Mouse (Mus musculus): ENCODE data around the gene Olfr560. TPM values are rescaled to one million over a fixed set of nuclear protein-coding genes. Genes with fewer than 3 reads are reported as not detected.

The Olfr560 gene
- polyA plus RNA-seq, 1 experiment from 2014 or later = not detected

Other genes starting within 250 kb of the Olfr560 start
- gene Olfr547, start 224.6 kb downstream of the Olfr560 start, polyA plus RNA-seq (2015; fragmentation: Nextera tagmentation; extraction: Ambion mirVana) = not detected in 2 replicates
- not detected in 2 replicates for gene Olfr548-ps1, start 218.5 kb downstream of the Olfr560 start, polyA plus RNA-seq (2015; fragmentation: Nextera tagmentation; extraction: Ambion mirVana)
- not detected in 2 replicates for gene Olfr549, start 209.5 kb downstream of the Olfr560 start, polyA plus RNA-seq (2015; fragmentation: Nextera tagmentation; extraction: Ambion mirVana)
- 1.1 TPM in 2 replicates for gene Trim21, start 193.9 kb downstream of the Olfr560 start, polyA plus RNA-seq (2015; fragmentation: Nextera tagmentation; extraction: Ambion mirVana)
- gene Olfr550, start 187.9 kb downstream of the Olfr560 start, polyA plus RNA-seq (2015; fragmentation: Nextera tagmentation; extraction: Ambion mirVana) = not detected in 2 replicates
- not detected in 2 replicates for gene Olfr551, start 167.5 kb downstream of the Olfr560 start, polyA plus RNA-seq (2015; fragmentation: Nextera tagmentation; extraction: Ambion mirVana)
- not detected in 2 replicates for gene Olfr552, start 161.6 kb downstream of the Olfr560 start, polyA plus RNA-seq (2015; fragmentation: Nextera tagmentation; extraction: Ambion mirVana)
- not detected in 2 replicates for gene Olfr553, start 141.1 kb downstream of the Olfr560 start, polyA plus RNA-seq (2015; fragmentation: Nextera tagmentation; extraction: Ambion mirVana)
- gene Olfr554, start 120.9 kb downstream of the Olfr560 start, polyA plus RNA-seq (2015; fragmentation: Nextera tagmentation; extraction: Ambion mirVana) = not detected in 2 replicates
- gene Olfr555, start 100.5 kb downstream of the Olfr560 start, polyA plus RNA-seq (2015; fragmentation: Nextera tagmentation; extraction: Ambion mirVana) = not detected in 2 replicates
- not detected in 2 replicates for gene Olfr556, start 94.5 kb downstream of the Olfr560 start, polyA plus RNA-seq (2015; fragmentation: Nextera tagmentation; extraction: Ambion mirVana)
- 15.6 and 17.3 TPM in 2 replicates for gene Trim68, start 72.0 kb downstream of the Olfr560 start, polyA plus RNA-seq (2015; fragmentation: Nextera tagmentation; extraction: Ambion mirVana)
- not detected in 2 replicates for gene Olfr557, start 63.5 kb downstream of the Olfr560 start, polyA plus RNA-seq (2015; fragmentation: Nextera tagmentation; extraction: Ambion mirVana)
- gene Olfr558, start 57.2 kb downstream of the Olfr560 start, polyA plus RNA-seq (2015; fragmentation: Nextera tagmentation; extraction: Ambion mirVana) = 0.47 and 0.48 TPM in 2 replicates
- gene Olfr33, start 40.3 kb downstream of the Olfr560 start, polyA plus RNA-seq (2015; fragmentation: Nextera tagmentation; extraction: Ambion mirVana) = not detected in 2 replicates
- not detected in 2 replicates for gene Olfr559, start 31.9 kb downstream of the Olfr560 start, polyA plus RNA-seq (2015; fragmentation: Nextera tagmentation; extraction: Ambion mirVana)
- gene Olfr78, start 105 bp upstream of the Olfr560 start, polyA plus RNA-seq (2015; fragmentation: Nextera tagmentation; extraction: Ambion mirVana) = 0.23 and 0.25 TPM in 2 replicates
- not detected in 2 replicates for gene Olfr561, start 11.9 kb upstream of the Olfr560 start, polyA plus RNA-seq (2015; fragmentation: Nextera tagmentation; extraction: Ambion mirVana)
- not detected in 2 replicates for gene Olfr564, start 44.1 kb upstream of the Olfr560 start, polyA plus RNA-seq (2015; fragmentation: Nextera tagmentation; extraction: Ambion mirVana)
- not detected in 2 replicates for gene Olfr566, start 99.4 kb upstream of the Olfr560 start, polyA plus RNA-seq (2015; fragmentation: Nextera tagmentation; extraction: Ambion mirVana)
- not detected in 2 replicates for gene Olfr568, start 117.8 kb upstream of the Olfr560 start, polyA plus RNA-seq (2015; fragmentation: Nextera tagmentation; extraction: Ambion mirVana)
- gene Olfr569, start 131.5 kb upstream of the Olfr560 start, polyA plus RNA-seq (2015; fragmentation: Nextera tagmentation; extraction: Ambion mirVana) = not detected in 2 replicates
- gene Olfr570, start 135.2 kb upstream of the Olfr560 start, polyA plus RNA-seq (2015; fragmentation: Nextera tagmentation; extraction: Ambion mirVana) = not detected in 2 replicates
- not detected in 2 replicates for gene Olfr571, start 158.2 kb upstream of the Olfr560 start, polyA plus RNA-seq (2015; fragmentation: Nextera tagmentation; extraction: Ambion mirVana)
- not detected in 2 replicates for gene Olfr572, start 165.0 kb upstream of the Olfr560 start, polyA plus RNA-seq (2015; fragmentation: Nextera tagmentation; extraction: Ambion mirVana)
- gene Olfr573-ps1, start 183.2 kb upstream of the Olfr560 start, polyA plus RNA-seq (2015; fragmentation: Nextera tagmentation; extraction: Ambion mirVana) = not detected in 2 replicates
- gene Olfr574, start 189.1 kb upstream of the Olfr560 start, polyA plus RNA-seq (2015; fragmentation: Nextera tagmentation; extraction: Ambion mirVana) = not detected in 2 replicates
- gene Olfr575, start 199.4 kb upstream of the Olfr560 start, polyA plus RNA-seq (2015; fragmentation: Nextera tagmentation; extraction: Ambion mirVana) = not detected in 2 replicates
- not detected in 2 replicates for gene Olfr576, start 203.3 kb upstream of the Olfr560 start, polyA plus RNA-seq (2015; fragmentation: Nextera tagmentation; extraction: Ambion mirVana)
- gene Olfr577, start 216.6 kb upstream of the Olfr560 start, polyA plus RNA-seq (2015; fragmentation: Nextera tagmentation; extraction: Ambion mirVana) = not detected in 2 replicates
- not detected in 2 replicates for gene Olfr578, start 230.0 kb upstream of the Olfr560 start, polyA plus RNA-seq (2015; fragmentation: Nextera tagmentation; extraction: Ambion mirVana)